Mouse (Mus musculus): ENCODE data around the gene Lct.
A peak's percentile ranks its signal among the peaks of the same experiment; 100 is the strongest.
"Not testable (repeated sequence)": the region's sequence is repeated elsewhere in the genome, so short reads cannot be mapped to it uniquely, and the experiment has no call there.

Lct gene

GRCm38 (mm10) chr1:128328218-128328617 is at the start of gene Lct:
Gene Lct (minus strand): TSS chr1:128328318.
- DNase-seq (ENCODE audit: low read depth, low spot score) = no peak

GRCm38 (mm10) chr1:128376841-128377240 is 48.7 kb upstream of the Lct start:
- DNase-seq (ENCODE audit: low read depth, low spot score) = no peak

- no peak for DNase-seq (ENCODE audit: low read depth, low spot score)
Observed at GRCm38 (mm10) chr1:128372143-128372860, 44.2 kb upstream of the Lct start.

- DNase-seq (ENCODE audit: low read depth, low spot score) = no peak
Observed at GRCm38 (mm10) chr1:128368732-128369441, 40.8 kb upstream of the Lct start.

GRCm38 (mm10) chr1:128360601-128361000 is 32.5 kb upstream of the Lct start:
- DNase-seq (ENCODE audit: low read depth, low spot score) = no peak

- peak; percentile 84 for DNase-seq (ENCODE audit: low read depth, low spot score)
Observed at GRCm38 (mm10) chr1:128359554-128360376, 31.6 kb upstream of the Lct start, which contains the start of gene Mcm6. Gene Mcm6 (minus strand): TSS chr1:128359664.

GRCm38 (mm10) chr1:128358916-128359553 is 30.9 kb upstream of the Lct start:
- DNase-seq (ENCODE audit: low read depth, low spot score) = no peak

- DNase-seq (ENCODE audit: low read depth, low spot score) = no peak
Observed at GRCm38 (mm10) chr1:128358276-128358675, 30.2 kb upstream of the Lct start.

GRCm38 (mm10) chr1:128357452-128357851 is 29.3 kb upstream of the Lct start:
- DNase-seq (ENCODE audit: low read depth, low spot score) = no peak

GRCm38 (mm10) chr1:128353092-128353491 is 25.0 kb upstream of the Lct start:
- DNase-seq (ENCODE audit: low read depth, low spot score) = no peak

GRCm38 (mm10) chr1:128344232-128344631 is 16.1 kb upstream of the Lct start:
- no peak for DNase-seq (ENCODE audit: low read depth, low spot score)

GRCm38 (mm10) chr1:128337708-128338320 is 9.7 kb upstream of the Lct start:
- DNase-seq (ENCODE audit: low read depth, low spot score) = no peak

- no peak for DNase-seq (ENCODE audit: low read depth, low spot score)
Observed at GRCm38 (mm10) chr1:128330313-128330712, 2.2 kb upstream of the Lct start.

- no peak for DNase-seq (ENCODE audit: low read depth, low spot score)
Observed at GRCm38 (mm10) chr1:128327165-128327564, 953 bp downstream of the Lct start.

- DNase-seq (ENCODE audit: low read depth, low spot score) = no peak
Observed at GRCm38 (mm10) chr1:128324776-128325175, 3.3 kb downstream of the Lct start.

- no peak for DNase-seq (ENCODE audit: low read depth, low spot score)
Observed at GRCm38 (mm10) chr1:128323026-128323643, 5.0 kb downstream of the Lct start.

GRCm38 (mm10) chr1:128319266-128319665 is 8.9 kb downstream of the Lct start:
- not testable (repeated sequence) for DNase-seq (ENCODE audit: low read depth, low spot score)

- no peak for DNase-seq (ENCODE audit: low read depth, low spot score)
Observed at GRCm38 (mm10) chr1:128314665-128315064, 13.5 kb downstream of the Lct start.

GRCm38 (mm10) chr1:128309043-128309442 is 19.1 kb downstream of the Lct start:
- DNase-seq (ENCODE audit: low read depth, low spot score) = no peak

GRCm38 (mm10) chr1:128303900-128304299 is 24.2 kb downstream of the Lct start:
- DNase-seq (ENCODE audit: low read depth, low spot score) = peak; percentile 8

Data from brain, embryonic 18.5 days (tissue).